Mouse (Mus musculus) cortical plate, adult 2 months (tissue): ENCODE data around the gene Rtl8a.

Experiments used
- CTCF ChIP-seq: fragments of 200-500 bp; IDR thresholded peaks from 2 replicates; pipeline ENCODE4 v1.5.1; 2011; ENCODE audit warnings: mild to moderate bottlenecking, control low read depth, low read length; ENCODE audit not compliant: insufficient read depth; ENCODE audit errors: extremely low read depth
- POLR2A ChIP-seq: fragments of 200-500 bp; IDR thresholded peaks from 2 replicates; pipeline ENCODE4 v1.6.1; 2011; ENCODE audit warnings: mild to moderate bottlenecking, low read length, control low read depth; ENCODE audit not compliant: insufficient read depth; ENCODE audit errors: extremely low read depth

- no peak for TF ChIP-seq CTCF
- TF ChIP-seq POLR2A = peak; percentile 54; the same call in 1 of the 2 replicates
Measured at GRCm38 (mm10) chrX:53670294-53670693, 26.8 kb upstream of the Rtl8a start, which contains the start of gene Rtl8b.
